Mouse (Mus musculus): ENCODE measurements around the gene Sorcs2.

GRCm38 (mm10) chr5:36252746-36253504 is 145.0 kb downstream of the Sorcs2 start:
- no peak for TF ChIP-seq CTCF (conservative IDR thresholded peaks at IDR 0.05; ENCODE audit: low read length)
- no peak for TF ChIP-seq NANOG (IDR thresholded peaks at IDR 0.05; ENCODE audit: borderline replicate concordance, low read length)
